Mouse (Mus musculus) kidney, embryonic 15.5 days (tissue): ENCODE measurements around the gene Hsf4. TPM values are rescaled to one million over a fixed set of nuclear protein-coding genes. Genes with fewer than 3 reads are reported as not detected.

ENCODE experiments used
- ATAC-seq: fragments of 200-750 bp; cut with Nextera tagmentation; replicated peaks from 2 replicates; pipeline ENCODE4 v1.8.0; 2017; ENCODE audit warnings: moderate TSS enrichment; ENCODE audit not compliant: low FRiP score
- H3K27ac ChIP-seq: fragments of 300-500 bp; sonication (generic); 2 replicates; pipeline ENCODE4 v1.5.1; 2015; ENCODE audit warnings: mild to moderate bottlenecking, inconsistent platforms
- H3K27me3 ChIP-seq: fragments of 300-500 bp; sonication (generic); 2 replicates; pipeline ENCODE4 v1.6.1; 2015; ENCODE audit warnings: inconsistent platforms
- H3K36me3 ChIP-seq: fragments of 300-500 bp; sonication (generic); 2 replicates; pipeline ENCODE4 v1.6.1; 2015; ENCODE audit warnings: inconsistent platforms
- H3K4me1 ChIP-seq: fragments of 300-500 bp; sonication (generic); 2 replicates; pipeline ENCODE4 v1.6.1; 2015; ENCODE audit warnings: inconsistent platforms
- H3K4me2 ChIP-seq: fragments of 300-500 bp; sonication (generic); 2 replicates; pipeline ENCODE4 v1.6.1; 2015; ENCODE audit warnings: moderate library complexity, mild to moderate bottlenecking, inconsistent platforms
- H3K4me3 ChIP-seq: fragments of 300-500 bp; sonication (generic); replicated peaks from 2 replicates; pipeline ENCODE4 v1.5.1; 2015; ENCODE audit warnings: mild to moderate bottlenecking, inconsistent platforms
- H3K9ac ChIP-seq: fragments of 300-500 bp; sonication (generic); 2 replicates; pipeline ENCODE4 v1.6.1; 2015; ENCODE audit warnings: mild to moderate bottlenecking, inconsistent platforms
- H3K9me3 ChIP-seq: fragments of 300-500 bp; sonication (generic); replicated peaks from 2 replicates; pipeline ENCODE4 v1.6.1; 2016; ENCODE audit warnings: inconsistent platforms
- WGBS: fragments of 180-500 bp; shearing (Covaris S2); methylation state at CpG from one replicate; pipeline ENCODE4 v1.1.7; 2015; ENCODE audit warnings: mixed read lengths; 5-methylcytosine and 5-hydroxymethylcytosine counted together
- polyA plus RNA-seq: library from polyadenylated mRNA; unstranded; fragments of >200 nt; fragmentation: Nextera tagmentation; extraction: Ambion mirVana; gene quantifications from 2 replicates; pipeline ENCODE4 v1.2.1, GENCODE M21; 2015

The Hsf4 gene
- polyA plus RNA-seq, 1 experiment from 2014 or later = 0.12 TPM

GRCm38 (mm10) chr8:105251954-105252353, 17.6 kb upstream of the Hsf4 start:
- Histone ChIP-seq H3K4me3 (no peak overlapping the region), H3K9ac (no peak overlapping the region), H3K4me2 (no peak overlapping the region), H3K4me1 (peaks cover 23% of the 10 kb centered on the region), H3K27ac (no peak overlapping the region), H3K9me3 (no peaks in the 10 kb centered on the region), H3K27me3 (peaks cover 22% of the 10 kb centered on the region), H3K36me3 (peaks cover 61% of the 10 kb centered on the region)
- 94% methylated on average over 6 of the region's 6 CpGs for WGBS
- ATAC-seq = no peak

- Histone ChIP-seq H3K9me3 (no peaks in the 10 kb centered on the region), H3K27ac (no peak overlapping the region), H3K4me3 (peak overlapping the region; percentile 71; the same call in 1 of the 2 replicates), H3K4me2 (no peak overlapping the region), H3K9ac (no peak overlapping the region), H3K36me3 (peaks cover 52% of the 10 kb centered on the region), H3K4me1 (peaks cover 23% of the 10 kb centered on the region), H3K27me3 (peaks cover 29% of the 10 kb centered on the region)
- 90% methylated on average over 10 of the region's 10 CpGs for WGBS
- ATAC-seq = no peak
Measured at GRCm38 (mm10) chr8:105252680-105253537, 16.7 kb upstream of the Hsf4 start.

- Histone ChIP-seq H3K4me3 (peak overlapping the region; percentile 71), H3K4me1 (peaks cover 27% of the 10 kb centered on the region), H3K9ac (no peak overlapping the region), H3K9me3 (no peaks in the 10 kb centered on the region), H3K27me3 (peaks cover 37% of the 10 kb centered on the region), H3K4me2 (peak overlapping the region; percentile 100), H3K36me3 (peaks cover 43% of the 10 kb centered on the region), H3K27ac (no peak overlapping the region)
- peak; percentile 13; the same call in 1 of the 2 replicates for ATAC-seq
- 35% methylated on average over 20 of the region's 20 CpGs for WGBS
Measured at GRCm38 (mm10) chr8:105253766-105254151, 15.8 kb upstream of the Hsf4 start.

GRCm38 (mm10) chr8:105254152-105254965, 15.2 kb upstream of the Hsf4 start:
- peak overlapping the region; percentile 71 for H3K4me3 ChIP-seq
- H3K27me3 ChIP-seq = peaks cover 43% of the 10 kb centered on the region
- peaks cover 37% of the 10 kb centered on the region for H3K36me3 ChIP-seq
- H3K4me2 ChIP-seq = peak overlapping the region; percentile 100
- H3K27ac ChIP-seq = peak overlapping the region; percentile 85
- peak overlapping the region; percentile 65 for H3K9ac ChIP-seq
- H3K9me3 ChIP-seq = no peaks in the 10 kb centered on the region
- peaks cover 33% of the 10 kb centered on the region for H3K4me1 ChIP-seq
- under 1% methylated on average over 74 of the region's 74 CpGs for WGBS
- ATAC-seq = peak; percentile 85

- no peaks in the 10 kb centered on the region for H3K9me3 ChIP-seq
- H3K36me3 ChIP-seq = peaks cover 31% of the 10 kb centered on the region
- peaks cover 49% of the 10 kb centered on the region for H3K27me3 ChIP-seq
- peak within 1 kb of the TSS; percentile 65 for H3K9ac ChIP-seq
- H3K4me3 ChIP-seq = peak within 1 kb of the TSS; percentile 71
- H3K4me2 ChIP-seq = peak within 1 kb of the TSS; percentile 100
- H3K27ac ChIP-seq = peak within 1 kb of the TSS; percentile 85
- under 1% methylated on average over 14 of the region's 14 CpGs for WGBS
- peak; percentile 72 for ATAC-seq
- peaks cover 39% of the 10 kb centered on the region for H3K4me1 ChIP-seq
Measured at GRCm38 (mm10) chr8:105254966-105255350, 14.6 kb upstream of the Hsf4 start, which contains the start of gene B3gnt9. B3gnt9 (minus strand) TSS chr8:105255153.

GRCm38 (mm10) chr8:105257318-105258114, 12.1 kb upstream of the Hsf4 start:
- Histone ChIP-seq H3K4me2 (no peak overlapping the region), H3K9ac (no peak overlapping the region), H3K36me3 (peaks cover 7% of the 10 kb centered on the region), H3K4me1 (peaks cover 42% of the 10 kb centered on the region), H3K27ac (no peak overlapping the region), H3K27me3 (peaks cover 72% of the 10 kb centered on the region), H3K4me3 (no peak overlapping the region), H3K9me3 (no peaks in the 10 kb centered on the region)
- 67% methylated on average over 7 of the region's 7 CpGs for WGBS
- no peak for ATAC-seq

GRCm38 (mm10) chr8:105258911-105259720, 10.5 kb upstream of the Hsf4 start:
- peaks cover 86% of the 10 kb centered on the region for H3K27me3 ChIP-seq
- peak; percentile 12 for ATAC-seq

GRCm38 (mm10) chr8:105259721-105260320, 9.8 kb upstream of the Hsf4 start:
- Histone ChIP-seq H3K9me3 (no peaks in the 10 kb centered on the region), H3K4me1 (peaks cover 36% of the 10 kb centered on the region), H3K27ac (no peak overlapping the region), H3K4me3 (peak overlapping the region; percentile 48), H3K36me3 (no peaks in the 10 kb centered on the region), H3K4me2 (peak overlapping the region; percentile 88), H3K27me3 (peaks cover 87% of the 10 kb centered on the region), H3K9ac (peak overlapping the region; percentile 41)
- 3% methylated on average over 30 of the region's 30 CpGs for WGBS
- peak; percentile 33; the same call in 1 of the 2 replicates for ATAC-seq

More at GRCm38 (mm10) chr8:105258911-105259720, 10.5 kb upstream of the Hsf4 start:
- H3K36me3 ChIP-seq = no peaks in the 10 kb centered on the region
- peaks cover 39% of the 10 kb centered on the region for H3K4me1 ChIP-seq
- H3K9ac ChIP-seq = peak overlapping the region; percentile 41
- H3K4me2 ChIP-seq = peak overlapping the region; percentile 88
- H3K27ac ChIP-seq = no peak overlapping the region
- H3K9me3 ChIP-seq = no peaks in the 10 kb centered on the region
- peak overlapping the region; percentile 48 for H3K4me3 ChIP-seq
- WGBS = 3% methylated on average over 55 of the region's 55 CpGs

- ATAC-seq = no peak
- Histone ChIP-seq H3K27me3 (peaks cover 87% of the 10 kb centered on the region), H3K4me2 (no peak overlapping the region), H3K27ac (no peak overlapping the region), H3K9me3 (no peaks in the 10 kb centered on the region), H3K36me3 (no peaks in the 10 kb centered on the region), H3K4me1 (peaks cover 35% of the 10 kb centered on the region), H3K4me3 (no peak overlapping the region), H3K9ac (no peak overlapping the region)
- 70% methylated on average over 7 of the region's 7 CpGs for WGBS
Measured at GRCm38 (mm10) chr8:105260371-105261099, 9.1 kb upstream of the Hsf4 start.

- H3K9ac ChIP-seq = no peak overlapping the region
Measured at GRCm38 (mm10) chr8:105261326-105261980, 8.1 kb upstream of the Hsf4 start.

More at GRCm38 (mm10) chr8:105261326-105261980, 8.1 kb upstream of the Hsf4 start:
- Histone ChIP-seq H3K4me1 (peaks cover 34% of the 10 kb centered on the region), H3K27ac (no peak overlapping the region), H3K36me3 (no peaks in the 10 kb centered on the region), H3K27me3 (peaks cover 87% of the 10 kb centered on the region), H3K9me3 (no peaks in the 10 kb centered on the region), H3K4me3 (no peak overlapping the region), H3K4me2 (no peak overlapping the region)
- WGBS = 86% methylated on average over 12 of the region's 12 CpGs
- ATAC-seq = no peak
